Mouse (Mus musculus) left cerebral cortex, postnatal 4 days (tissue): ENCODE results near the gene Gm37240. TPM values are rescaled to one million over a fixed set of nuclear protein-coding genes. Genes with fewer than 3 reads are reported as not detected.

Experiments used
- DNase-seq: peaks from one replicate; pipeline ENCODE4 v3.0.0-alpha.2; 2022
- intact Hi-C: fragments of 180-260 bp; cut with DNase I; formaldehyde crosslinking; loops from one replicate; pipeline ENCODE4 v1.15.1; 2025
- total RNA-seq, 2 experiments: library from RNA; stranded (reverse); gene quantifications; 2 replicates each; pipeline ENCODE4 v1.2.3; 2021

Gm37240 gene
- total RNA-seq, 2 experiments from 2014 or later, result 3.3 to 3.6 TPM

DNA sequence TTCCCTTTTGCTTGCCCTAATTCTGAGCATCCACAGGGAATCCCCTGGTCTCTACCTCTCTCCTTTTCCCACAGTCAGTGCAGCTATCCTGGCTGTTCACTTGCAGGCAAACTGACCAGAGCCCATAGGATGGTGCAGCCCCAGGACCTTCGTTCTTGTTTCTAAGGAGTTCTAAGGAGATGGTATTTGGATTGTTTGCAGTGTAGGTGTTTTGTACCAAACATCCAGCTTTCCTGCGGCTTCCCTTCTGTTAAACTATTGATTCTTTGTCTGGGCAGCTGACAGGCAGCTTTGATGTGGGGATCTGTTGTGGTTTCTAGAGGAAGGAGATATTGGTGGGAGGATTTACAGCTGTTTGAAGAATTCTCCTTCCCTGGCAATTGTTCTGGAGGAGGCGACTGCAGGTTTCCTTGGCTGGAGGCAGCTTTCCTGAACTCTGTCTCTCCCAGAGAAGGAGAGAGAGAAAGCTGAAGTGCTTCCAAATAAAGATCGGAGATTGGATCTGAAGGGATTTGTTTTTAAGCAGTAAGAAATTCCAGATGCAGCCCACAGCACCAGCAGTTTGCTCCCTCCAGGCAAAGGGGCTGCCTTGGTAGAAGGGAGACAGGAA lies 573.6 kb downstream of the Gm37240 start:
- no peak for DNase-seq
- intact Hi-C loops, result no loop called here

DNA sequence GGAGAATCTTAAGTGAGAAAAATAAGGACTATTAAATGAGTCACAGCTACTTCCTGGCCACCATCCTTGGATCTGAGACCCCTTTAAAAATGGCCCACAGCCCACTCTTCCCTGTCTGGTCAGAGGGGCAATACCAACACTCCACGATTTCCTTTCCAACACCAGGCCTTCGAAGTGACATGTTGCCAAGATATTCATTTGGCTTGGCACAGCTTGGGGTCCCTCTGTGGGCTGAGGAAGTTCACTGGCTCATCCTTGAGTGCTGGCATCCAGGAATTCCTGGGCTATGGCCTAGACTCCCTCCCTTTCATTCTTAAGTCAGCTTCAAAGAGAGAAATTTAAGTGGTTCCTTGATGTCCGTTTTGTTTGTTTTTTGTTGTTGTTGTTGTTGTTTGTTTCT lies 576.1 kb downstream of the Gm37240 start:
- intact Hi-C loops, result no loop called here
- peak; percentile 12 for DNase-seq

DNA sequence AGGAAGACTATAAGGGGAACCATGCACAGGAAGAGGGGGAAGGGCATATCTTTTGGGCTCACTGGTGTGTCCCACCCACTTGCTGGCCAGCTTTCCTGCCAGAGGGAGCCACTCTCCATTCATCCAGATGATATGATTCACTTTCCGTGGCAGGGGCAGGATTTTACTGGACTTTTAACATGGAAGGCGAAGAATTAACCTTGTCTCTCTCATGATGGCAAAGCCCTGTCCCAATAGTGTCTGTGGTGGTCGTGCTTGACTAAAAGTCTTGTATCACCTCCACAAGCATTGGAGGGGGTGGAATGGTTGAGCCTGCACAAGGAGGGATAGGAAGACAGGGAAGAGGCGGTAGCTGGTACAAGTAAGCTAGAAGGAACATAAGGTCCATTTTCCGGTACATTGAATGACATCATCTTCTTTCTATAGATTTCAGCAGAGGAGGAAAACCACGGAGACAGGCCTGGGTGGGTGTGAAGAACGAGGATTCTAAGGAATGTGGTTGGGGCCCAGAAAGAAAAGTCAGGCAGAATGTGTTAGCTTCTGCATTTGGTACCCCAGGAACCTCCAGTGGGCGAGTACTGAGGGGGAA lies 576.8 kb downstream of the Gm37240 start:
- DNase-seq, result no peak
- intact Hi-C loops, result no loop called here

DNA sequence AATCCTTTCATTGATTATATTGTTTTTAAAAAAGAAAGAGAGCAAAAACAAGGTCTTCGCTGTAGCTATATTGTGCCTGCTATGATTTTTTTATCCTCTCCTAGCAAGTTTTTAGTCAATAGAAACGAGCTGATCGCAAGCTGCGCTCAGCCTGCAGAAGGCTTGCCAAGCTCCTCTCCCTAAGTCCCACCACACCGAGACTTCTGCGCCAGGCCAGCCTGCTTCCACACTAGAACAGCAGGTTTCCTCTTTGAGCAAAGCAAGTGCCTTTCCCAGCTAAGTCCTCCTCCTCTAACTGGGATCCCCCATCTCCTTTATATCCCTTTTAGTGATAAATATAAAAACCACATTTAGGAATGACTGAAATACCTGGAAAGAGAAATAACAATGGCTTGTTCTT lies 578.1 kb downstream of the Gm37240 start:
- intact Hi-C loops, result no loop called here
- DNase-seq, result peak; percentile 23

DNA sequence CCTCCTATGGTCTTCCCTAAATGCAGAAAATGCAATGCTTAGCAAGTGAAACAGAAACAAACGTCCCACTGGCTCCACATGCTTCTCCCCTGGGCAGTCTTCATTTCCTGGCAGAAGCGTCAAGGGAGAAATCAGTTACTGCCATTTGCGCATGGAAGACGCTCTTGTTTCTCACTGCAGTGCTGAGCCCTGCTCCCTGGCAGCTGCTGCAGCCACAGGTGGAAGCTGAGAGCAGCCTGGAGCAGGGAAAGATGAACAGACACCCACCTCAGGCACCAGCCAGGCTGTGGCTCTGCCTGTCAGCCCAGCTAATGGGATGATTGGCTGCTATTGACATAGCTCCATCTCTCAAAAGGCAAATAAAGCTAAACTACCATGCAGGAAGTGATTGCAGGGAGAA lies 578.6 kb downstream of the Gm37240 start:
- DNase-seq, result peak; percentile 37

DNA sequence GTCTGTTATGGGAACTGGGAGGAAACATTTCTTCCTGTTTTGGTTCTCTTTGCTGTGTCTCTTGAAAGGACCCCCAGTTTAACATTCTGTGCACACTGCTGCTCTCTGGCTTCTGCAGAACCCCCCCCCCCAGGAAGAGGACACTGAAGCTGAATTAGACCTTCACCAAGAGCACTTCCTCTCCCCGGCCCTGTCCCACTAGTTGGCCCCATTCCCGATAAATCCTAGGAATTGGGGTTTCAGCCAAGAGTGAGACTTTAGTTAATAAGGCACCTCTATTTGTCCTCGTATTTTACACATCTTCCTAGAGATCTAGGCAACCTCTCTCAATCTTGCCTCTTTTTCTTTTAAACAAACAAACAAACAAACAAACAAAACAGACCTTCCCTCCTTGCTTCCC lies 585.5 kb downstream of the Gm37240 start:
- DNase-seq, result peak; percentile 50
- intact Hi-C loops, result no loop called here

More for the DNA sequence above, 578.6 kb downstream of the Gm37240 start:
- intact Hi-C loops, result no loop called here

DNA sequence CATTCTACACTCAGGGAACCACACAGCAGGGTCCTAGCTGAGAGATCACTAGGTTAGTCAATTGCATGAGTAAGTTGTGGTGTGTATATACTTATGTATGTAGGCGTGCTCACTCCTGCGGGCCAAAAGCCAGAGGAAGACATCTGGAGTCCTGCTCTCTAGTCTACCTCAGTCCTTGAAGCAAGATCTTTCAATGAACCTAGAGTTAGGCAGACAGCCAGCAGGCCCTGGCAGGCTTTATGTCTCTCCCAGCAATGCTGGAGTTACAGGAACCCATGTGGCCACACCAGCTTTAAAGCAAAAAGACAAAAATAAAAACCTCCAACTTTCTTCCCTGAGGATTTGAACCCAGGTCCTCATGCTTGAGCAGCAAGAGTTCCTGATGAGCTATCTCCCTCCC lies 586.0 kb downstream of the Gm37240 start:
- peak; percentile 30 for DNase-seq
- intact Hi-C loops, result no loop called here

DNA sequence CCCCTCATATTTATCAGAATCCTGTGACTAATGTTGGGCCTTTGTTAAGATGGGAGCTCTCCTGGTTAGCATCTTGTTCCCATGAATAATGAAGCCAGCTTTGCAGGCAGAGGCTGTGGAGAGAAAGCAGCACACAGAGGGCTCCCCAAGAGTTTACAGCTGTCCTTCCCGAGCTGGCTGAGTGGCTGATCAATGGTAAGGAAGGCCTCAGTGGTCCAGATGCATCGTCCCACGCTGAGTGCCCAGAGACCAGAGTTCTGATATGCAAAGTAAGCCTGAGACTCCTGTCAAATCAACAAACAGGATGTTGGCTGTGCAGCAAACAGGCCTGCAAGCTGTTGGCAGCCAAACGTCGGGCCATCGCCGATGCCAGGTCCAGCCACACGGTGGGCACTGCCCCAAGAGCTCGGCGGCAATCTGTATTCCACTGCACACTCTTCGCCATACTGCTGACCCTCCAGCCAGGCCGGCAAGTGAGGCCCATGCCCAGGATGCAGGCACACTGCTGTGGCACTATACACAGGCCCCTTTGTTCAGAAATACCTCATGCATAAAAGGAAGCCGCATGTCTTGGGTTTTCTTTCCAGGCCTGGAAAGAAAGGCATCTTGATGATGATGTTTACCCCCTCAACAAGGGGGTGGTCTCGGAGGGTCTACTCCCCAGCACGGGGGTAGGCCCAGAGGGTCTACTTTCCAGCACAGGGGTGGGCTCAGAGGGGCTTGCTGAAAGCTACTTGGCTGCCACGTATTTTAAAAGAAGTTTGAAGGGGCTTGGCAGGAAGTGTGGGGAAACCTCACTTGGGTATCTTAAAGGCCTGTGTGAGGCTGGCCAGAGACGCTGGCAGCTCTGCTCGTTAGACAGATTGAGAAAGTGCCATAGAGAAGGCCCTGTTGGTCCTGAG lies 587.4 kb downstream of the Gm37240 start:
- intact Hi-C loops, result no loop called here
- peak; percentile 95 for DNase-seq

DNA sequence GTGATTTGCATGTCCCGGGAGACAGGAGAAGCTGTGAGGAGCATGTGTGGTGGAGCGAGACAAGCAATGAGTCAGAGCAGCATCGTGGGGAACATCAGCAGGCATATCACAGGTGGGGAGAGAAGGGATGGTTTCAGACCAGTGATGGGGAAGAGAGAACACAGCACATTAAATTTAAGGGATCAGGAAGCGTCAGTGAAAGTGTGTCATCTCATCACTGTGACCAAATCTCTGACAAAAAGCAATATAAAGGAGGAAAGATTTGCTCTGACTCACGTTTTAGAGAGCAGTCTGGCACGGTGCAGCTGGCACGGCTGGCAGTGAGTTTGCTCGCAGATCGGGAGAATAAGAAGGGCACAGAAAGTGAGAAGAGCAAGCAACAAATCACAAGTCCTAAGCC lies 592.1 kb downstream of the Gm37240 start:
- intact Hi-C loops, result no loop called here
- no peak for DNase-seq

DNA sequence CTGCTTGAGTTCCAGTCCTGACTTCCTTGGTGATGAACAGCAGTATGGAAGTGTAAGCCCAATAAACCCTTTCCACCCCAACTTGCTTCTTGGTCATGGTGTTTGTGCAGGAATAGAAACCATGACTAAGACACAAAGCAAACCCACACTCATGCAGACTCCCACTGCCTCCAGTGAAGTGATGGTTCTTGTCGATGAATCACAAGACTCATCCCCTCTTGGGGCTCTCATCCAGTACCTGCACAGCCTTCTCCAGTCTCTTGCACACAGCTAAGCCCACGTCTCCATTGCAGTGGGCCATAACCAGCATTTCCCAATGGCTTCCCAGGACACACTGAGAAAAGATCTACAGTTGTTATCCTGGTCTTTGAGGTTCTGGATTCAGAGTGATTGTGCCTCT lies 599.7 kb downstream of the Gm37240 start:
- intact Hi-C loops, result no loop called here
- no peak for DNase-seq

DNA sequence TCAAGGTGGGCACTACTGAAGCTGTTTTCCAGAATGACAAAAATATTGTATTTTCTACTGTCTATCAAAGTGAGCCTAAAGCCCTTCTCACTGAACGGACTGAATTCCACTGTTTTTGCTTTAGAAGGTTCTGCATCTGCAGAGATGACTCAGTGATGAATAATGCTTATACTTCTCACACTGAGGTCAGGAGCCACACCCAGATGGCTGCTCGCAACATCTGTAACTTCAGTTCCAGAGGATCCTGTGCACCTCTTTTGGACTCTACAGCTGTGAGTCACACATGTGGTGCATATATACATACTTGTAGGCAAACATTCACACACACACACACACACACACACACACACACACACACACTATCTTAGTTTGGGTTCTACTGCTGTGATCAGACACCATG lies 602.8 kb downstream of the Gm37240 start:
- intact Hi-C loops, result no loop called here
- DNase-seq, result no peak

DNA sequence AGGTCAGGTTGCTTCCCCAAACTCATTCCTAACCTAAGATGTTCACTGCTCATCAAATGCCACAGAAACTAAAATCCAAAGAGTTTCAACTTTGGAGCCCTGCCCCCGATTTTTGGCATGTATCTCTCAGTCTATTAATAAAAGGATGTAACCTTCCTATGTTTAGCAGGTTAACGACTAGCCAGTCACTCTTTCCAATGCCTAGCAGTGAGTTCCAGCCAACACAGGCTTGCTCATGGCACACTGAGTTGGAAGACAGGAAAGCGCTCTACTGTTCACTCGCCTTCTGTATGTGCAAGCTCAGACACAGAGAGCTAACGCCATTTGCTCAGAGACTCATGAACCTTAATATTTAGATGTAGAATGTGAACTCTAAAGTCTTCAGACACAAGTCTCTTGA lies 604.5 kb downstream of the Gm37240 start:
- no peak for DNase-seq
- intact Hi-C loops, result no loop called here

DNA sequence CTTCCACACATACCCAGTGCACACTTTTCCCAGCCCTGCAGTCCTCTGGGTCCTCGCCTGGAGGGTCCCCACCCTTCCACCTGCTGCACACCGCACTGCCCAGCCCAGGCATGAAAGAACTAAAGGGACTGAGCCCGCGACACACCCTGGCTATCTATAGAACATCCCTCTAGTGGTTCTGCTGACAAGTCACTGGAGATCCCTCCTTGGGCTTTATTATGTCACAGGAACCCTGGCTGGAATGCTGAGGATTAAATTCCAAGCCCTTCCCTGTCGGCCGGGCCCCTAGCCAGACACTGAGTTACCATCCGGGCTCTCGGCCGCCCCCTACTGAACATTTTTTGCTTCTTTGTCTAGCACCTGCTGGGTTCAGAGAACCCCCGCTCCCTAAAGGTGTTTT lies 612.2 kb downstream of the Gm37240 start:
- peak; percentile 45 for DNase-seq
- intact Hi-C loops, result no loop called here

DNA sequence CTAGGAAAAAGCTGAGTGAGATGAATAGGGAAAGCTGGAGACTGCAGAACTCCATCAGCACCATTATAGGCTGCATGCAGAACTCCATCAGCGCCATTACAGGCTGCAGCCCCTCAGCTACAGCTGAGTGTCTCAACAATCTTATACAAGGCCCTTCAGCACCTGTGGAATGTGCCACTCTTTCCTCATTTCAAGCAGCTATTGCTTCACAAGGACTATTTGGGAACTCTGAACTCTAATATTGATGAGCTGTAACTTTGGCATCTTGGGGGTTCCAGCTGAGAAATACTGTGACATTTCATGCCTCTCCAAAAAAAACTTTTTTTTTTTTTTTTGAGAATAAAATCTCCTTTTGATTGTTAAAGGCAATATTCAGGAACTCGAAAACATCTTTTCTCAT lies 615.8 kb downstream of the Gm37240 start:
- DNase-seq, result no peak
- intact Hi-C loops, result no loop called here

DNA sequence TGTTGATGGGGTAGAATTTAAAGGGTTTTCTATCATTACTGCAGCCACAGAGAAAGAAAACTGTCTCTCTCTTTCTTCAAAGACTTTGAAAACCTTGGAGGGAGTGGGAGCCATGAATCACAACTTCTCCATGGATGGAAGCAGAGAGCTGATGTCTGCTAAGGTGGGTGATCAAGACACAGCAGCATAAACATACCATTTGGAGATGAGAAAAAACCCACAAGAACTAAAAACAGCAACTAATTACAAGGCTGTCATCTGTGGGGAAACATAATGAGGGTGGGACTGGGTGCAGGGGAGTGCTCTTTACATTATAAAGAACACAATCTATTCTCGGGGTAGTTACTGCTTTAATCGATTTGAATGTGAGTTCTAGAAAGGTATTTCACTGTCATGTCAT lies 622.4 kb downstream of the Gm37240 start:
- DNase-seq, result no peak
- intact Hi-C loops, result no loop called here

DNA sequence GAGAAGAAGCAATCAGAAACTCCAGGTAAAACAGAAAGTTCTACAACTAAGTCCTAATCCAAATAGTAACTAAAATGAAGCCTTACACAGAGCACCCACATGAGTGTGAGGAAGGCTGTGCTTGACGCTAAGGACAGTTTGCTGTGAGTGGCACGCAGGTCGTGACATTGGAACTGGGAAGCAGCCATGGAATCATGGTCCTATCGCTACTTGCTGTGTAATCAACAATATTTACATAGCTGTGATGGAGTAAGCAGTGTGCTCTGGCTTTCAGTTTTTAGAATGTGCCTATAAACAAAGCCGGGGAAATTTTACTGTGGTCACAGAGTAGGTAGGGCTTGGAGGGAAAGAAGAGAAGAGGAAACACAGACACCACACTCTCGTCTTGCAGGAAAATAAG lies 622.8 kb downstream of the Gm37240 start:
- intact Hi-C loops, result no loop called here
- no peak for DNase-seq

DNA sequence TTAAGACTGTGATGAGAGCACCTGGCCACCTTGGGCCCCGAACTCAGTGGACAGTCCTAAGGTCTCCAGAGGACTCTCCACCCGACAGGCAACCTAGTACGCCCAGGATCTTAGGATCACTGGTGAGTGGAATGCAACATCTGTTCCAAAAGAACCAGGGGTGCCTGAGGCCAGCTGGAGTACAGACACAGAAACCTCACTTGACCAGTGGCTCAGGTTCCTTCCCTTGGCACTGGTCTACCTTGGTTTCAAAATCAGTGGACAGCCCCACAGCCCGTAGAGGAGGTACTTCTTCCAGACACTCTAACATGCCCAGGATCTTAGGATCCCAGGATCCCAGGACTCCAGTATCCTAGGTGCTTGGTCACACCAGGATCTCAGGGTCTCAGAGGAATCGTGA lies 632.8 kb downstream of the Gm37240 start:
- DNase-seq, result no peak
- intact Hi-C loops, result no loop called here

DNA sequence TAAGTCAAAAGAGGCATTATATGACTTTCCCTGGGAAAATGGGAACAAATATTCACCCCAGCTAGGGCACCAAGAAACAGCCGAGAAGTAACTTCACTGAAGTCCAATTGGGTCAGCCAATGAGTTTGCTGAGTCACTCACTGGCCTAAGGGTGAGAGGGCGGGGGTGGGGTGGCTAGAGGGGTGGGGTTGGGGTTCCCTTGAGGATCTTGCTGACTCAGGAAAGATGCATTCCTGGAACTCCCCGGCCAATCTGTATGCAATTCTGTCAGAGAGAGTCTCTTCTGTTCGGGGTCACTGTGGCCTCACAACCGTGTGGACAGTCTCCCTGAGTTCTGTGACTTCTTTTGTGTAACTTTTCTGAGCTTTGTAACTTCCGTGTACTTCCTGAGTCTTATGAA lies 635.7 kb downstream of the Gm37240 start:
- intact Hi-C loops, result no loop called here

DNA sequence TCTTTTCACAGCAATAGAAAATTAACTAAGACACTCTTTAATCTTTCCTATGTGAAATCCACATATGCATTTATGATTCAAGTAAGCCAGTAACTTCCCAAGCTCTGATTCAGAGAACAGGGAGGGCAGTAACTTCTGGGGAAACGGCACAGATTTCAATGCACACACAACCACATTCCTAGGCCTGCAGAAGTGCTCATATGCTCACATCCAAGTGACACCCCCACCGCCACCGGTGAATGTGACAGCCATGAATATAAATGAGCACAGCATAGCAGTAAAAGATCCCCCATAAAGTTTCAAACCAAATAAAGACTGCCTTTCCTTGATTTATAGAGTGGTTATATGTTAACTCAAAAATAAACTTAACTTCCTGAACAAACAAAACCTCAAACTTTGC lies 641.2 kb downstream of the Gm37240 start:
- intact Hi-C loops, result no loop called here

More for the DNA sequence above, 635.7 kb downstream of the Gm37240 start:
- no peak for DNase-seq

DNA sequence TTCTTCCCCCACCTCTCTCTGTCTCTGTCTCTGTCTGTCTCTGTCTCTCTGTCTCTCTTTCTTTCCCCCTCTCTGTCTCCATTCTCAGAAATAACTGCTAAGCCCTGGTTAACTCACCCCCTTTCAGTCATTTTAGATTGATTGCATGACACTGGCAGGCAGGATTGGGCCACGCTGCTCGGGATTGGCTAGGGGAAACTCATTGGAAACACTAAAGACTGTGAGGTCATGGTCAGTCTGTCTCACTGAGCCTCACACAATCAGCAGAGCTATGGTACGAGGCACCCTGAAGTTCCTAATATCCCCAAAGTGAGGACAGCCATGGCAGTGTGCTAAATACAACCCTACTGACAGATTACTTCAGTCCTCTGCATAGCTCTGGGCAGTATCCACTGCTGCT lies 650.8 kb downstream of the Gm37240 start:
- no peak for DNase-seq
- intact Hi-C loops, result no loop called here

More for the DNA sequence above, 641.2 kb downstream of the Gm37240 start:
- DNase-seq, result no peak

DNA sequence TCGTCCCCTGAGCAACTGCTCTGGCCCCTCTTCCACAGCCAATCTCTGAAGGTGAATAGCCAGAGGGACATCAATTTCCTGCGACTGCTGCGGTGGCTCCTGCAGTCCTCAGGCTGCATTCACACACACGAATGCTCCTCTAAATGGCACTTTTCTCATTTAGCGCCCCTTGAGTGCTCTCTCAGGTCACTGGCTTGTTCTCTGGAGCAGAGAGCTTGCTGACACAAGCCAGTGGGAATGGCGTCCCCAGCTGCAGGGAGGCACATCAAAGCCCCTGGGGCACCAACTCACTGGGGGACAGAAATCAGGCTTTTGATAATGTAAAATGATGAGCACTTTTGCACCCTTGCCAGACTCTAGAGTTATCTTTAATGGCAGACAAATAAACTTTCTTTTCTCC lies 654.5 kb downstream of the Gm37240 start:
- no peak for DNase-seq
- intact Hi-C loops, result no loop called here

DNA sequence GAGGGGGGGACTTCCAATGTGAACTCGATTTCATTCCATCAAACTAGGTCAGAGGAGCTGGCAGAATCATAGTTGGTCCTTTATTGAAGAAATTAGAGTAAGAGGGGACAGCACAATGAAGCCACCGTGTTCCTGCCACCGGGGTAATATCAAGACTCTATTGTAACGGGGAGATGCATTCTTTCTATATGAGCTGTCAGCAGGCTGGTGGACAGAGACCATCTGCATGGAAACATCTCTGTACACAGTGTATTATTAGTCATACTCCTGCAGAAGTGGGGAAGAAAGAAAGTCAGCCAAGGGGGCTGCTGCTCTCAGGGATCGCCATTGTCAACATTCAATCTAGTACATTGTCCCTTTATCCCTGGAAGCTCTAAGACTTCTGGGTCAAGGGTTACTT lies 665.3 kb downstream of the Gm37240 start:
- DNase-seq, result no peak
- intact Hi-C loops, result no loop called here
